Mouse (Mus musculus) layer of hippocampus, adult 9-11 months (tissue): ENCODE data around the gene Scfd2.

Source experiments
- DNase-seq: peaks from one replicate; pipeline ENCODE4 v3.0.0; 2022

Scfd2 gene

DNA sequence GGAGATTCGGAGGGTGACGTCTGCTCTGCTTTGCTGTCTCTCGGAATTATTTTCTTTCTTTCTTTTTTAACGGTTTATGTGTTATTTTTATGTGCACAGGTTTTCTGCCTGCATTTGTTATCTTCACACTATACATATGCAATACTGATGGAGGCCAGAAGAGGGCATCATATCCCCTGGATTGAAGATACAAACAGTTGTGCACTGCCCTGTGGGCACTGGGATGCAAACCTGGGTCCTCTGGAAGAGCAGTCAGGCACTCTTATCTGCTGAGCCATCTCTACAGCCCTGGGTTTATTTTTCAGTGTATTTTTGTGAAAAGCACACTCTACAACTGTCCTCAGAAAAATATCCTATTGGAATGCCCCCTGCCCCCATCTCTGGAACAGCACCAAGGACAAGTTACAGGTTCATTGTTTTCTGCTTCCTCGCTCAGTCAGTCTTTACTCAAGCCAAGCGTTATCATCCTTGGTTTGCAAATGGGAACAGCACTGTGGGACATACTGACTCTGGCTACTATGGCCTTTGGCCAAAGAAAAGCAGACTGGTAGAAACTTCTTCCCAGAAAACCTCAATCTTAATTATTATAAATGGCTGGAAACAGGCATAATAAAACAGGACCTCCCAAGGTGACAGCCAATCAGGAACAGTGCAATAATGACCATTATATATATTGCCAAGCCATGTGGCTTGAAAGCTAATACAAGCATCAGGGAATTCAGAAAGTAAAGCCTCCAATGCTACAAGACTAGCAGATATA, 75.9 kb downstream of the Scfd2 start:
- DNase-seq, result no peak

DNA sequence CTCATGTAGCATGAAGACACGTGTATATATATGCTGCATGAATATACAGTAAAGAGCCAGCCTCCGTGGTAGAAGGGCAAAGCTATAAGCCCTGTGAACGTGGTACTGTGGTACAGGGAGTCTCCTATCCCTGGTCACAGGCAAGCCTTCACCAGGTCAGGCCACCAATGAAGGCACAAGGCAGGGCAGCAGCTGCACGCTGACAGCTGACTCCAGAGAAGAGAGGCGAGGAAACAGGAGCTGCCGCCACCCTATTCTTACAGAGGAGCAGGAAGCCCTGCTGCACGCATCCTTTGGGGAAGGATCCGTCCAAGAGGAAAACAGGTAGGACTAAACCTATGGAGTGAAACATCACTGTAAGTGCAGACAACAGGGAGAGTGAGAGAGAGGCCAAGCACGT, 76.5 kb downstream of the Scfd2 start:
- DNase-seq, result no peak

DNA sequence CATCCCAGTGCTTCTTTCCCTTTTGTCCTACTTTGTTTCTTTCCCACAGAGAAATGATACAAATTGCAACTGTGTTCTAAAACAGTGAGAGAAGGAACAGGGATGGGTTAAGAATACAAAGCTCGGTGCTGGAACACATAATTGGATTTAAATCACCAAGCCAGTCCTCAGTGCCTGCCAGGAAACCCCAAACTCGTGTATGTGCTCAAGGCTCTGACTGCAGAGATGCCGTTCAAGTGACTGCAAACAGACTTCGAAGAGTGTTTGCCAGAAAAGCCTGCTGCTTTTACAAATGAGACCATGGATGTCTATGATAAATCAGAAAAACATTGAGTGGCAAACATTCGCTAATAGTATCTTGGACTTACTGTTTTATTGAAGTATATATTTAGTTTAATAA, 80.6 kb downstream of the Scfd2 start:
- DNase-seq, result no peak

DNA sequence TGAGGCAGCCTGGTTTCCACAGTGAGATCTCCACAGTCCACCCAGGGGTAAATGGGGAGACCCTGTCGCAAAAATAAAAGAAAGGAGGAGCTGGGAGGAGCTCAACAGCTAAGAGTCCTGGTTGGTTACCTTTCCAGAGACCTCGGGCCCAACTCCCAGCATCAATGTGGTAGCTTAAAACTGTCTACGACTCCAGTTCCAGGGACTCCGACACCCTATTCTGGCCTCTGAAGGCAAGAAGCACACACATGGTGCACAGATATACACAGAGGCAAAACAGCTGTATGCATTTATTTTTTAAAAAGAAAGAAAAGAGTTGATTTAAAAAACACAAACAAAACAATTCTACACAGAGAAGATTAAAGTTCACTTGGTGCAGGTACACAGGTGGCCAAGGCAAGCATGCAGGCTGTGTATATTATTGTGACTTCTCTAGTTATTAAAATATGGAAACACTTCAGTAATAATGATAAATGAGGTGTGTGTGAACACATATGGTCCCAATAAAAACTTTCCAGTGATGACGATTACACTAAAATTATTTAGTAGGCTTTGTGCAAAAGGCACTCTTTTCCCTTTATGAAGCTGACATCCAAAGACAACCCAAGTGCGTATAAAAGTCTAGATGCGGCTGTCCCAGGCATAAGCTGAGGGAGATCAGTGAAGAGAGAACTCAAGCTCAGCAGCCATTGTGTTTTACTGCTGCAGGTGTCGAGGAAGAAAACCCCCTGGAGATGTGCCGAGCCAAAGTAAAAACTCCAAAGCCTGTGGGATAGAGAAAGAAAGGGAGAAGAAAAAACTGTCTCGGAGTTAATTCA, 83.8 kb downstream of the Scfd2 start:
- no peak for DNase-seq

DNA sequence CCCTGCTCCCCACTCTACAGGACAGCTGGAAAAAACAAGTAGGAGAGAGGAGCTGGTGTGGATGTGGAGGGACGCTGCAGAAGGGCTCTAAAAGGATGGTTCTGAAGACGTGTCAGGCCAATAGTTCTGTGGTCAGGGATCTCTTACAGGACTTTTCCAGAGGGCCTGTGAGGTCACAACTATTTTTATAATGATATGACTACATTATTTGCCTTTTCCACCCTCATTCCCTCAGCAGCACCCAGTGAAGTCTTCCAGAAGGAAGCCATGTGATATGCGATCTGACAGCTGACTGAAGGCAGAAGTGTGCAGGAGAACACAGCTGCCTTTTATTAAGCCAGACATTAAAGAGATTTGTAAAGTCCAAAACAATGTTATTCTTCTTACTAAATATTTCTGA, 85.7 kb downstream of the Scfd2 start:
- DNase-seq, result no peak

DNA sequence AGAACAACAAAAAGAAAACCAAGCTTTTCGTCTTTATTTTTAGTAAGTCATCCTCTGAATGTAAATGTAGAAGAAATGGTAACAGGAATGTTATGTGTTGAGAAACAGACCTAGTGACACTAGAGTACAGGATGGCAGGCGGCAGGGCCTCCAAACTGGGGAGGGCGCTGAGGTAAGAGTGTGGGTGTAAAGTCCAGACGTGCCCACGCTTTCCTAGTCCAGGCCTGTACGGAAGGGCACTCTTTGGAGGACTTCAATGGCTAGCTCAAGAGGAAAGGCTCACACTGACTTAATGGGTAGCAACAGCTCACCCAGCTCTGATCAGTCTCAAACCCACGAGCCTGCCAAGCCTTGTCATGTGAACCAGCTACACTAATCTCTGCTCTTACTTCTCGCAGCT, 93.2 kb downstream of the Scfd2 start:
- DNase-seq, result no peak

DNA sequence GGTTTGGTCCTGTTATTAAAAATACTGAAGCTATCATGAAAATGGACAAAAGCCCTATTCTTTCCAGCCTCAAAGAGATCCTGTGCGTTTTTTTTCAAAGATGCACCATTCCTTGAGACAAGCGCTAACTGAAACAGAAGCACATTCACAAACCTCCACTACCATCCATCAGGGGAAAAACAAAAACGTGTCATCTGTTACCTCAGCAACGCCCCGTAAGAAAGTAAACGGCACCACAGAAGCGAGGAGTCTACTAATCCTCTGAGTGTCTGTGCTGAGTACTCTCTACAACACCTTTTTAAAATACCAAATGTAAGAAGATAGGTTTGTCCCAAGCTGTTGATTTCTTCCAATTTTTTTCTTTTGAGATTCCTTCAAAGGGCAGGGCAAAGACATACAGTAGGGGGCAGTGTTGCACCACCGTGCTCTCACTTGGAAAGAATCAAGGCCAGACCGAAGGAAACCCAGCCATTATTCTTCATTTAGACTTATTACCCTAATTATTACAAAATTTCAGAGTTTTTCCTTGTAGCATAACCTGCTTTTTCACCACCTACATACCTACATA, 97.9 kb downstream of the Scfd2 start:
- peak; percentile 44 for DNase-seq

DNA sequence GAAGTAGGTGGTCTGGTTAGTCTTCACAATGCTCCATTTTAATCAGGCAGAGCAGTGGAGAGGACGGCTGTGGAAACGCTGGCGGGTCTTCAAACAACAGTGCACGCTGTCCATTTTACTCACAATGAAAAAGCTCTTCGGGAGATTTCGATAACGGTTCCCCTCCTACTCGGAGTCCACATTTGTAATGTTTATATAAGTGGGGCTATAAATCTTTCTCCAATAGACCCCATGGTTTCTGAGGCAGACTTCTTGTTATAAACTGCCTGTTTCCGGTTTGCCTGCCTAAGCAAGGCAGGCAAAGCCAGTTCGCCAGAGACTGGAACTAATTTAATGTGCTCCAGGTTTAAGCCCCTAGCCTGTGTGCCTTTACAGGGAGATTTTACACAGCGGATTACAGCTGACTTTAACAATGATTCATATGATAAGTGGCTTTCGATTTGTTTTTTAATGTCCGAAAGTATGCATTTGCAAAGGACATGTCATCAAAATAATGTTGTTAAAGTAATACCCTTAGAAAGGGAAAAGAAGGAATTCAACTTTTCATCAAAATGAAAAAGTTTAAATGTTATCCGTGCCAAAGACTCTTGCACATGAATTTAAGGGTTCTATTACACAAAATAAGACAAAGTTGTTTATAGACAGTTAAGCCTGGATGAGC, 98.5 kb downstream of the Scfd2 start:
- no peak for DNase-seq

DNA sequence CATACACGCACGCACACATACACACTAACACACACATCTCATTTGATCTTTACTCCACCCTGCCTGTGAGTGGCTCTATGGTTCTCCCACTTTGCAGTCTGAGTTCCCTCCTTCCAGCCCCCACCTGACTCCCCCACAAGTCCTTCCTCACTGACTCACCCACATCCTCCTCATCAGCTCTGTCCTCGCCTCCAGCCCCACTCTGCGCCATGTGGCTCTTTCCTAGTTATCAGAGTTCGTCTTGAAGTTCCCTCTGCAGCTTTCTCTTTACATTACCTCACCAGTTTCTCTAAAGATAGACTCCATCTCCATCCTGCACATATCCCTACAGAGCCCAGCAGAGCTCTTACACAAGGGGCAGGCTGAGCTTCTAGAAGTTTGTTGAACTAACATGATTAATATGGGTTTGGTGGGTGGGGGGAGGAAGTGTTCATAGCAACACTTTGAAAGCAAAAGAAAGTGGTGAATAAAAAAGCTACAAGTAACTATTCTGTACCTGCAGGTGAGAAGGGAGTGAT, 110.9 kb downstream of the Scfd2 start:
- DNase-seq, result no peak

DNA sequence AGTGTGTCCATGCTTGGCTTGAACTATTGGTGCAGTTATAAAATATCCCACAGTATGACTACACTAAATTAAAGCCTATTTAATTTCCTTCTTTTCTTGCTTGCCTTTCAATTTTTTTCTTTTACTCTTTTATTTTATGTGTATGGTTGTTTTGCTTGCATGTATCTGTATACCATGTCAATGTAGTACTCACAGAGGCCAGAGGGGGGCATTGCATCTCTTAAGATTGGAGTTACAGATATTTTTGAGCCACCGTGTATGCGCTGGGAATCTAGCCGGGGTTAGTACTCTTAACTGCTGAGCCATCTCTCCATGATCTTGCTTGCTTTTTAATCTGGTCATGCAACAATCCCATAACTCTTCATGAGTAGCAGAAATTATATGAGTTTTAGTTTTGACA, 119.0 kb downstream of the Scfd2 start:
- no peak for DNase-seq

DNA sequence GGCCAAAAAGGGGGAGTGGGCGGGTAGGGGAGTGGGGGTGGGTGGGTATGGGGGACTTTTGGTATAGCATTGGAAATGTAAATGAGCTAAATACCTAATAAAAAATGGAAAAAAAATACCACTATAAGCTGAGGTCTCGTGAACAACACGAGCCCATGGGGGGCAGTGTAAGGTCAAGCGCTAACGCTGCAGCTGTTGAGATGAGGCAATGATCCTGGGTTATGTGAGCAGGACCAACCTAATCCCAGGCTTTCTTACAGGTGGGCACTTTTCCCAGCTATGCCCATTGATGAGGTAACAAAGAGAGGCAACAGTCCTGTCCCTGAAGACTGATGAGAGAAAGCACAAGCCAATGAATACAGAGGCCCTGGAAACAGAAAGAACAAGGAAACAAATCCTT, 126.7 kb downstream of the Scfd2 start:
- no peak for DNase-seq

DNA sequence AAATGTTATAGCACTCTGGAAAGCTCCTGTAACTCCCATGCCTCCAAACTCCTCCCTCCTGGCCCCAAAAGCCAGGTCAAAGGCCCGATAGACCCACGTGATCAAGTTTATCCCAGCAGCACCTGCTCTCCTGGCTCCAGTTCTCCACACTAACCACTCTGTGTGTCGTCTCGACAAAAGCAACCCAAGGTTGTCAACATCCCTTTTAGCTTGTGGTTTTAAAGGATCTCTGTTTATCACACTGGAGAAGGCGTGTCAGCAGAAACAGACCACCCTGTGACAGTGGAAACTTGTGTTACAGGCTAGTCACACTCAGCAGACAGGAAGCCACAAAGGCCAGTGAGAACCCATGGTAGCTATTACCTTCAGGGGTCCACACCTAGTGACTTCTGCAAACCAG, 127.5 kb downstream of the Scfd2 start:
- no peak for DNase-seq

DNA sequence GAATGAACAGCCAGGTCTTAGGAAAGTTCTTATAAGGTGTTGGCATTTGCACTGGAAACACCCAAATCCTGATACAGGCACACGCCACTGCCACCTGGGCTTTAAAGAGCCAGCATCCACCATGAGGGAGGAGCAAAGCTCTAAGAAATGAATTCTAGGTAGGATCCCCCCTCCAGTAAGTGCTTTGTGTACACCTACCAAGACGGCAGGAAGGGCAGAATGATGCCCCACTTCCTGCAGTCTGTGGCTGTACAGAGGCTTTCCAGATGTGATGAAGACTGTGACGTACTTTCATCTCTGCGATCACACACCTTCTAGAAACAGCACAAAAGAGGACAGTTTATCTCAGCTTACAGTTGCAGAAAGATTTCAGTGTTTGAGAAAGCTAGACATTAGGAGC, 128.9 kb downstream of the Scfd2 start:
- DNase-seq, result no peak

DNA sequence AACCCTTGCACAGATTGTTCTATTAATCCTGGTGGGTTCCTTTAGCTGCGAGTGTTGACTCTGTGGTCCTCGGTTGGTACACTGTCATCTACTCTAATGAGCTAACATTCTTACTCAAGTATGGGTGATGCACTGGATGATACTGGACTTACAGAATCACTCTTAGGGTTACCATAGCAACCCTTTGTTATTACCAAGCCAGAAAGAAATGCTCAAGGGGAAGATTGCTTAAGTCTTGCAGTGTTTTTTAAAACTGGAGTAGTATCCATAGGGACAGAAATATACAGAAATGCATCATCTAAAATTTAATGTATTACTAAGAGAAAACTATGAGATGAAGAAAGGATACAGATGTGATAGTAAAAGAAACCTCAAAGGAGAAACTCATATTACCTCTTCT, 139.8 kb downstream of the Scfd2 start:
- no peak for DNase-seq

DNA sequence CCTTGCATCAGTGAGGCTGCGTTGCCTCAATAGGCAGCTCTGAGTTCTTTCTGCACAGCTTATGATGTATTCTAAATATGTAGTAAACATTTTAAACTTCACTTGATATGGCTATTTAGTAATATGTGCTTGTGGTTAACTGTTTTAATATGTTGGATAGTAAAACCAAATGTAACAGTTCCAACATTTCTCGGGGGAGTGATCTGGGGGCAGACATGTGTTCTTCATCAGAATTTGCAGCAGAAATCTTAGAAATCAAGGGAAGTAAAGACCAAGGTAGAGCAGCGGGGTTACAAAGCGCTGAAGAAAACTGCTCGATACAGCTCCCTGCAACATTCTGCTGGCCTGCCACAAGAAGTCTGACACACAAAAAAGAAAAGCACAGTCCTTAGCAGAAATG, 140.2 kb downstream of the Scfd2 start:
- no peak for DNase-seq

DNA sequence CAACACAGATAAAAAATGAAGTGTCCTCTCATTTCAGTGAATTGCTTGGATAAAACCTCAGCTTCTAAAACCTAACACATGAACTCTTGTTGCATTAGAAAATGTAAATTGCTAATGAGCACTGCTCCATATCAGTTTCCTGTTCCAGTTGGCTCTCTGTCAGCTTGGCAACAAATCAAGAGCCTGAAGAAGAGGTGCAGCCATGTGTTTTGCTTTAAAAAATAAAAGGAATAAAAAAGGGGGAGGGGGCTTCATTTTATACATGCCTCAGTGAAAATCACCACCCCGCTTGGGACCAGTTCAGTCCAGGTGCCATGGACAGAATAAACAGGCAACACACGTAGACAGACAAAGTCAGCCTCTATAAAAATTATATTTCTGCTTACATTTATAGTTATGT, 142.7 kb downstream of the Scfd2 start:
- no peak for DNase-seq

DNA sequence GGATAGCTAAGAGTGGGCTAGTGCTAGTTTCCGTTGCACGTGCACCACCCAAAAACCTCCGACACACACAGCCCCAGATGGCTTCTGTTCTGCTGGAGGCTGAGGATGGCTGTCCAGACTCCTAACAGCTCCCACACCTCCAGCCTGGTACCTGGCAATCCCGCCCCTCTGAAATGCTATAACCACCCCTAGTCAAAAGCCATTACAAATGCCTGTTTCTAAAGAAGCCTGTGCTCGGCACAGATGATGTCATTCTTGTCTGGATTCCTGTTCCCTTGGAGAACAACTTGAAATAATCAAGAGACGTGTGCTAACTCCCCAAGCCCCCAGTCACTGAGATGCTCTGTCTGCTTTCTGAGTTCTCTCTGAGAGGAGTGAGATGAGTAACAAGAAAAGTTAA, 143.5 kb downstream of the Scfd2 start:
- DNase-seq, result no peak

DNA sequence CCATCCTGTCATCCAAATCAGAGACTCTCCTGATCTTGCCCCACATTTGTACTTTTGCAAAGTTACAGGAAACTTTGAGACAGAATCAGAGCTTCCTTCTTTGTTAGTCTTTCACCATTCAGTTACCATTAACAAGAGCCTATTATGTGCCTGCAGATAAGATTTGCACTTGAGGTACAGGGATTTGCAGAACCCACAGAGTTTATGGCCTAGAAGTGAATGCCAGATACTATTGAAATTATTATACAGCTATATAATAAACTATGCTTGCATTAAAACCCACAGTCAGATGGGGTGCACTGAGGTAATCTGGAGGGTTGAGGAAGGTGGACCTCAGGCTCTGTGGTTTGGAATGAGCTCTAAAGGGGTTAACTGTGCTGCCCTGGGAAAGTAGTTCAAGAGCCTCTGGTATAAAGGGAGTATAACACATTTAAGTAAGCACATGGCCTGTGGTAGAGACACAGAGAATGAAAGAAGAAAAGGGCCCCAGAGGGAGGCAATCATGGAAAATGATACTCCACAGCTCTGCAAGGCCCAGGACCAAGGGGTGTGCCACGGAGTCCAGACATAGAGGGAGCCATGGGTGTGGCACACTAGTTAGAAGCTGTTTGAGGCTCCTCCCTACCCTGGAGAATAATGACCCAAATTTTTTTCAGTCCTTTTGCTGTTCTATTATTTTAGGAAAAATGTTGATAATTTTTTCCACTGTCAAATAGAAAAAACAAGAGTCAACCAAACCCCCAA, 144.2 kb downstream of the Scfd2 start:
- no peak for DNase-seq

DNA sequence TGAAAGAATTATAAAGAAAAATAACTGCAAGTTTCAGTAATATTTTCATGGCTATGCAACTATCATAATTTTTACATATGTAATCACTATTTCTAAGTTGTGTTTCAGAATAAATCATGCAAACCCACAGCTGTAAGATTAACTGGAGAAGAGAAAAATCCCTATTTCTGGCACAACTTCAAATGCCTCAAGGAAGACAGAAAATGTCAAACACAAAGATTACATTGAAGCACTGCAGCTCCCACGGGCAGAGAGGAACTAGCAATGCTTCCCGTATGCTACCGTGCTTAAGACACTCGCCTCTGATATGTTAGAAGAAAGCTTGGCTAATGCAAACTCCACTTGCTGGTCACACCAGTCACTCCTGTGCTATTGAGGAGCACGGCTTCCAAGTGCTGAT, 151.5 kb downstream of the Scfd2 start:
- no peak for DNase-seq

DNA sequence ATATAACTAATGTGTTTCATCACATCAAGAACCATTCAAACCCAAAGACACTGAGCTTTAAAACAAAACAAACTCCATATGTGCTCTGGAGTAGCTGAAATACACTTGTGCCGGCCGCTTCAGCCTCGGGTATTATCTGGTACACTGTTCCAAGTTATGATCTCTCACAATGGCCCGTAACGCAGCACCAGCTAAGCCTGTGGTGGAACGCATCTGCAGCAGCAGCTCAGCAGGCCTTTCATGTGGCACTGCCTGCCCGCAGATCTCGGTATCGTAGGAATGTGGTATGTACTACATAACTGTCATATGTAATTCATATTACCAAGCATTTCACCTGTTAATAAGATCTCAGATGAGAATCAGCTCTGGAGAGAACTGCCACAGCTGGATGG, 164.9 kb downstream of the Scfd2 start:
- no peak for DNase-seq

DNA sequence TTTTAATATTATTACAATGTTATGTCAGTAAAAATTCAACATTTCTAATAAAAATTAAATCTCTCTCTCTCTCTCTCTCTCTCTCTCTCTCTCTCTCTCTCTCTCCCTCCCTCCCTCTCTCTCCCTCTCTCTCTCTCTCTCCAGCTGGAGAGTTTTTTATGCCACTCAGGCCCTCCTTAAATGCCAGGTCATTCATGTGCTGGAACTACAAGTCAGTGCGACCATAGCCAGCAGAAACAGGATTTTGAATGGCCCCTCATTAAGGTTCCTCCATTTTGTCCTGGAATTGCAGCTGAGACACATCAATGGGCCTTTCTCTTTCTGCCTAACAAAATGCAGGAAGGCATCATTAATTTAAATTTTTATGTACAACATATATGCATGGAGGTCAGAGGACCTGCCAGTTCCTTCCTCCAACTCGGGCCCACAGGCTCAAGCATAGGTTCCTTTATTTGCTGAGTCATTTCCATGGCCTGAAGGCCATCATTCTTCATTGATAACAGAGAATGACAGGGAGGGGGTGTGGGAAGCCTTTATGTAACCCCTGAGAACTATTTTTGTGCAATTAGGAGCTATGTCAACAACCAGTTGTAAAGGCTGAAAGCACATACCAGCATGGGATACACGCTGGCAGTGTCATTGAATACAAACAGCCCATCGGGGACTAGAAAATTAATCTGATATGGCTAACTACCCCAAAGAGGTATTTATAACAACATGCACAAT, 165.4 kb downstream of the Scfd2 start:
- DNase-seq, result no peak

DNA sequence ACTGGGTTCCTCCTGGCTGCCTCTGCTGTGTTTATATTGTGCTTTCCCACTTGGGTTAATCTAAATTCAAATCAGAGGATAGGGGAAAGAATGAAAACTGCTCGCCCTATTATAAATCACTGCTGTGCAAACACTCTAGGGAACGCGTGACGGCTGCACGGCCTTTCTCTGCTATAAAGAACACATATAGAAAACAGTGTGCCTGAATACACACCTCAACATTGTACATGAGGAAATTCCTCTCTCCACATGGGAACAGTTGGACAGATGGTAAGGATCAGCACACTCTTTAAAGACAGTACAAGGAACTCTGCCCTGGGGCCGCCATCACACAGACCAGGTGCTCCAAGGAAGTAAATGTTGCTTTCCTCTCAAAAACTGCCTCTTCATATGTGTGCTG, 166.2 kb downstream of the Scfd2 start:
- no peak for DNase-seq
